Mouse (Mus musculus) hindbrain, embryonic 12.5 days (tissue): Measurements from ENCODE around the gene Tctn1. TPM values are rescaled to one million over a fixed set of nuclear protein-coding genes. Genes with fewer than 3 reads are reported as not detected.

Source experiments
- polyA plus RNA-seq: library from polyadenylated mRNA; unstranded; fragments of >200 nt; fragmentation: Nextera tagmentation; extraction: Ambion mirVana; gene quantifications from 2 replicates; pipeline ENCODE4 v1.2.1, GENCODE M21; 2016

Gene Tctn1
- polyA plus RNA-seq, 1 experiment from 2014 or later = 7.7 TPM

Other genes starting within 250 kb of the Tctn1 start
- gene Cux2, start 214.4 kb downstream of the Tctn1 start, polyA plus RNA-seq = 25.7 and 27.0 TPM in 2 replicates
- gene Myl2, start 163.5 kb downstream of the Tctn1 start, polyA plus RNA-seq = 2.5 and 3.0 TPM in 2 replicates
- gene Ccdc63, start 123.6 kb downstream of the Tctn1 start, polyA plus RNA-seq = not detected in 2 replicates
- gene Ppp1cc, start 106.2 kb downstream of the Tctn1 start, polyA plus RNA-seq = 286 and 293 TPM in 2 replicates
- 6.5 and 6.7 TPM in 2 replicates for gene Hvcn1, start 57.7 kb downstream of the Tctn1 start, polyA plus RNA-seq
- gene Pptc7, start 19.9 kb upstream of the Tctn1 start, polyA plus RNA-seq = 10.8 and 11.1 TPM in 2 replicates
- gene Rad9b, start 89.8 kb upstream of the Tctn1 start, polyA plus RNA-seq = 13.3 and 15.6 TPM in 2 replicates
- gene Vps29, start 89.9 kb upstream of the Tctn1 start, polyA plus RNA-seq = 207 and 212 TPM in 2 replicates
- gene Gpn3, start 107.4 kb upstream of the Tctn1 start, polyA plus RNA-seq = 52.0 and 52.2 TPM in 2 replicates
- gene Fam216a, start 107.9 kb upstream of the Tctn1 start, polyA plus RNA-seq = 107 and 114 TPM in 2 replicates
- gene Arpc3, start 127.4 kb upstream of the Tctn1 start, polyA plus RNA-seq = 115 and 134 TPM in 2 replicates
- 48.2 and 51.4 TPM in 2 replicates for gene Anapc7, start 157.2 kb upstream of the Tctn1 start, polyA plus RNA-seq
- 69.6 and 70.9 TPM in 2 replicates for gene Atp2a2, start 237.8 kb upstream of the Tctn1 start, polyA plus RNA-seq